Mouse (Mus musculus): ENCODE data around the gene Spata13.

Gene Spata13

DNA sequence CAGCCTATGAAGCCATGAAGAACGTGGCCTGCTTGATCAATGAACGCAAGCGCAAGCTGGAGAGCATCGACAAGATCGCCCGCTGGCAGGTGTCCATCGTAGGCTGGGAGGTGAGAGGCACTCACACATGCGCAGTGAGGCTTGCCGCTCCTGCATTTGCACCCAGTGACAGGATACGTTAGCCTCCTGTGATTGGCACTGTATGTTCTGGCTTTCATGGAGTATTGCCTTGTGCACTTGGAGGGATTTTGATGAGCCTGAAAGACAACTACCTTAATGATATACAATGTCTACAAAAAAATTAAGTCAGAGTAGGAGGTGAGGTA is 120.0 kb downstream of the Spata13 start:
- DNase-seq: no peak

DNA sequence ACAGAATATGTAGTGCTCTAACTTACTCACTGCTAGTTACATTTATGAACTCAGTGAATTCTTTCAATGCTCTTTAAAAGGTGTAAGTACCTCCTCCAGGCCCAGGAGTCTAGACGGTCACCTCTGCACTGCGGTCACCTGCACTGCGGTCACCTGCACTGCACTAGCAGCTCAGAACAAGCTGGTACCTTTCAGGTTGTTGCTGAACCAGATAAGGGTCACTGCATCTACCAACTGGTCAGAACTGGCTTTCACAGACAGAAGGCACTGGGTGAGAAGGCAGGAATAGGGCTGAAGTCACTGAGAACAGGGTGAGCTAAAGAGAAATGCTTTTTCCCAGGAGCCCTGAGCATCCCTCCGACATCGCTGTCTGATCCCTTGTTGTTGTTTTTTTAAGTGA is 120.9 kb downstream of the Spata13 start:
- peak; percentile 53 for DNase-seq

DNA sequence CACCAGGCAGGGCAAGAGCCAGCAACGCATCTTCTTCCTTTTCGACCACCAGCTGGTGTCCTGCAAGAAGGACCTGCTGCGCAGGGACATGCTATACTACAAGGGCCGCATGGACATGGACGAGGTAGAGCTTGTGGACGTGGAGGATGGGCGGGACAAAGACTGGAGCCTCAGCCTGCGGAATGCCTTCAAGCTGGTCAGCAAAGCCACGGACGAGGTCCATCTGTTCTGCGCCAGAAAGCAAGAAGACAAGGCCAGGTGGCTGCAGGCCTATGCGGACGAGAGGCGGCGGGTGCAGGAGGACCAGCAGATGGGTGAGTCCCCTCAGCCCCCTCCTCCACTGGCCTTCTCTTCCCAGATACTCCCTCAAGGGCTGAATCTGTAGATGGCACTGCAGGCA is 122.5 kb downstream of the Spata13 start:
- no peak for DNase-seq

DNA sequence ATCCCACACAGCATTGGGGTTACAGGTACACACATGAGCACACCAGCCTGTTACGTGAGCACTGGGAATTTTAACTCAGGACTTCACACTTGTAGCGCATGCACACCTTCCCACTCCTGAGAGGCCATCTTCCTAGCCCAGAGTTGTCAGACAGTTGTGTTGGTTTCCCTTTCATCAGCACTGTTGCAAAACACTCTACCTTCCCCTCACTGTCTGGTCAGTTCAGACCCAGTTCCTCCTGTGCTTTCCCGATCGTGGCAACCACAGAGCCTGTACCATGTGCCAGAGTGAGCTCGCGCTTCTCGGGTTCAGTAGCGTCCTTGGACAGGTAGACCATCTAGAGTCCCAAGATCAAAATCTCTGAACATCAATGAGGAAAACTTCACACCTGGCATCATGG is 123.5 kb downstream of the Spata13 start:
- no peak for DNase-seq

DNA sequence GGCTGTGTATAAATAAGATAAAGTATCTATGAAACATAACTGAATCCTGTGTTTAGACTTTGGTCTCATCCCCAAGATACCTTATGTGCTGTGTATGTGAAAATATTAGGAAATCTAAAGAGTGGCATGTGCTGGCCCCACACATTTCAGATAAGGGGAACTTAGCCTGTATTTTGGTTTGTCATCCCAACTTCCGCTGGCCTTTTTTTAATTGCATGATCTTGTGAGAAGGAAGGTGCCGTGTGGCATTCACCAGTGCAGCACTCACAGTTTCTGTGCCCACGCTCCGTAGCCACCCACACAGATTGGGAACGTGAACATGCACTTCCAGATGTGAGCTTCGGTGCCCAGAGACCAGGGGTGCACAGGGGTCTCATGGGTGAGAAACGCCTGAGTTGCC is 123.9 kb downstream of the Spata13 start:
- DNase-seq: no peak

DNA sequence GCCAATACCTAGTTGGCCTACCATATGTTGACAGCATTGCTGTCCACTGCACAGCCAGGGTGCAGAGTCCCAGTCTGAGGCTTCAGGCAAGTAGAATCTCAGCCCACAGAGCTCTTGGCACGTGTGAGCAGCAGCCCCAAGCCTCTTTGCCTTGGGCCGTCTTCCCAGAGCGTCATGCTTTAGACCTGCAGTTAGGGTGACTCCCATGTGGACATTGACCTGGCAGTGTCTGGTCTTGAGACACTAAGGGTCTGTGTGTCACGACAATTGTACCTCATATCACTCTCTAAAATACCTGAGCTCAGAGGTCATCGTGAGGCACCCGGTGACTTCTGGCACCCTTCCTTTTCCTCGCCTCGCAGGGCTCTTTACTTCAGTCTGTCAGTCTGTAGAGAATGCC is 125.3 kb downstream of the Spata13 start:
- no peak for DNase-seq

DNA sequence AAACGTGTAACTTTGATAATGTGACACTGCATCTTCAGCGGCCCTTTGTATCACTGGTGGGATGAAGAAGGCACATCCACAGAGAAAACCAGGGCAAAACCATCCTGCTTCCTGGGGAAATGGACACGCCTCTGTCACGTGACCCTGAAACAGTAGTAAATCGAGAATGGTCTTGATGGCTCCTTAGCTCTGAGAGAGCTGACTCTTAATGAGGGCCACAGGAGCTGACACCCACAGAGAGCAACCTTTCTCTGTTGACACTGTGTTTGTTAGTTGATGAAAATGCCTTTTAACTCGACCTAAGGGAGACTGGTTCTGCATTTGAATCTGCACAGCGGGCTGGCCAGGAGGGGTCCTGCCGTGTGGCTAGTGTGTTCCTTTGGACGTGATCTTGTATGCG is 128.0 kb downstream of the Spata13 start:
- no peak for DNase-seq

DNA sequence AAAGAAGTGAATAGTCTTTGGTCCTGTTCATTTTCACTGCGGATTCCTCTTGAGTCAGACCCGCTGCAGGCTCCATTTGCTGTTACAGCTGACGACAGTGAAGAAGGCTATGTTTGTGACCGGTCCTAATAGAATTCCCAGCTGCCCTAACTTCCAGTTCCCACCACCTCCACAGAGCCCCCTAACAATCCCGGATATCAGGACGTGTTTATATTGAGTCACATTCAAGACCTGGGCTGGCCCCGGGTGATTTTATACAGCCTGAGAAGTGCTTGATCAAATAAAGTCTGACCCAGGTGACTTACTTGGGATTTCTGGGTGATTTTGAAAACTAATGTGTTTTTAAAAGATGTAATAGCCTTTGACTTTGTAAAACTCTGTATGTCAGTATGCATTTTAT is 129.0 kb downstream of the Spata13 start:
- no peak for DNase-seq

DNA sequence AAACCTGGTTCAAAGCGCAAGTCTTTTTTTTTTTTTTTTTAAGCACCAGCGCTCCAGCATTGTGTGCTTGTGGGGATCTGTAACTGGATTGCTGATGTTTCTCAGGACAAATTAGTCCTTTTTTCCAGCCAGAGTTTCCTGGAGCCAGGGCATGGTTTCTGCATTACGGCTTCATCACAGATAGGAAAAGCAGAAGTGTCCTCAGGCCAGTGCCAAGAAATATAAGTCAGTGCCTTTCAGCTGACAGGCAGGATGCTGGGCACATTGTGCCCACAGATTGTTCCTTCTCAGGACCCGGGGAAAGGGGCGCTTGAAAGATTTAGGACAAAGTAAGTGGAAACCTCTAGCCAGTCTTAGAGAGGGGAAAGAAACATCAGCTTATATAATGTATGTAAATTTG is 129.9 kb downstream of the Spata13 start:
- no peak for DNase-seq

DNA sequence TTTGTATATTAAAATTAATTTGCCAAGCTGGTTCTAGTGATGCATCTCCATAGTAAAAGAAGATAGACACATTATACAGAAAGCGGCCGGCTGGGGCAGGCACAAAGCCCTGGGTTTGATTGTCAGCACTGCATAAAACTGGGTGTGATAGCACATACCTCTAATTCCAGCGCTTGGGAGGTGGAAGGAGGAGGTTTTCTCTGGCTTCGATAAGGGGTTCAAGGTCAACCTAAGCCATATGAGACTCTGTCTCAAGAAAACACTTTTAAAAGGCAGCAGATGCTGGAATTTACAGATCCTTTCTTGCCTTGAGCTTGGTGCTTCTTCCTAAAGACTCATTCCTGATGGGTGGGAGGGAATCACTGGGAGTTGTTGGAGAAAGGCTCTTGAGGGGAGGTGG is 130.7 kb downstream of the Spata13 start:
- DNase-seq: no peak

DNA sequence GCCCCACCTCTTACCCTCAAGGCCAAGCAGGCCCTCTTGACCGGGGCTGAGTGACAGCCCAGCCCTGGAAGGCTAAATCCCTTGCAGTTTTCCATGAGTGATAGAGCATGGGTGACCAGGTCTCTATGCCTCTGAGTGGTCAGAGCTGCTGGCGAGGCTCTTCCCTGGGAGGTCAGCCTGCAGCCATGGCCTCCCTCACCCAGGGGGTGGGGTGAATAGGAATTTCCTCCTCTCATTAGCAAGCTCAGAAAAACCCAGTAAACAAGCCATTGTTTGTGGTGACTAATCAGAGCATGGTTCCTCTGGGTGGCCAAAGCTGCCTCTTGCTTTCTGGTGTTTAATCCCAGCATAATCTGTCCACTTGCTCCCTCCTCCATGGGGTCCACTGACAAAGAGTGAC is 131.2 kb downstream of the Spata13 start:
- DNase-seq: peak; percentile 22

DNA sequence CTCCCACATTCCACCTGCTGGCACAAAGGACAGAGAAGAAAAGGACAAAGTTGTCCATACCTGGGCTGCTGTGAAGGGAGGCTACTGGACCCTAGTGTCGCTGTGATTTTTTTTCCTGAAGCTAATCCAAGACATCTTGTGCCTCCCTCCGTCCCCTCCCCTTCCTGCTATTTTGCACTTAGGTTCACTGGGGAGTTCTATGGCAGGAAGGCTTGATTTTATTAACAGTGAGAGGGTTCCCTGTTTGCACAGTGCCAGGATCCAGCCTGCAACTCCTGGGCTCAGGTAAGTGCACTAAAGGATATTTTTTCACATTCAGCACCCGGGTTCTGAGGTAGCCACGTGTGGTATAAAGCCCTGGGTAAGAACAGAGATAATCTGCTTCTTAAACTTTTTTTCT is 134.1 kb downstream of the Spata13 start, which contains the start of gene C1qtnf9:
C1qtnf9 (plus strand) TSS at position 251 of the 400 bp plus-strand sequence.
- DNase-seq: no peak

DNA sequence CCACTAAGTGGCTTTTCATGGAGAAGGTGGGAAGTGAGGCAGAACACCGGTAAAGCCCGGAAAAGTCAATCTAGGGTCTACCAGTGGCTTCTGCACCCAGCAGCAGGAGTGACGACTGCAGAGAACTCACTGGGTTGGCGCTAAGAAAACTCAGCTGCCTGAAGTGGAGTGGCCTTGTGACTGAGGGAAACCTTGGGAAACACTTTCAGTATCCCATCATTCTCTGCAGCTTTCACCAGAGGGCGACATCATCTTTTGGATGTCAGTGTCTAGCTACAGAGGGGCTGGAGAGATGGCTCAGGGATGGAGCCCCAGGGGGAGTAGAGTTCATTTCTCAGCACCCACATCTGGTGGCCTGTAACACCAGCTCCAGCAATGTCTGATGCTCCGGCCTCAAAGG is 135.5 kb downstream of the Spata13 start:
- no peak for DNase-seq

DNA sequence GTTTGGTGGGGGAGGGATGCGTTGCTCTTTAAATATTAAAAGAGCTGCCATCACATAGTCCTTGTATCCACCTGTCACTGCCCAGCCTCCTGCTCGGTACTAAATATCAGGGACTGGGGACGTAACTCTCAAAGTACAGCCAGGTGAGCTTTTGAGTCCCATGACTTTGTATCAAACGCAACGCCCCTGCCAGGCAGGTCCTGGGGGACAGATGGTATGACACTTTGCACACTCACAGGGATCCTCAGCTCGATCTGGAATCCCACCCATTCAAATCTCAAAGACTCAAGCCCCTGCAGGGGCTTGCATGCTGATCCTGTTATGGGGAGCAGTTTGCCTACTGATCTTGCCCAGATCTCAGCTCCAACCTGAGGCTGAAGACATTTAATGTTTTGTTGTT is 136.8 kb downstream of the Spata13 start:
- DNase-seq: no peak

DNA sequence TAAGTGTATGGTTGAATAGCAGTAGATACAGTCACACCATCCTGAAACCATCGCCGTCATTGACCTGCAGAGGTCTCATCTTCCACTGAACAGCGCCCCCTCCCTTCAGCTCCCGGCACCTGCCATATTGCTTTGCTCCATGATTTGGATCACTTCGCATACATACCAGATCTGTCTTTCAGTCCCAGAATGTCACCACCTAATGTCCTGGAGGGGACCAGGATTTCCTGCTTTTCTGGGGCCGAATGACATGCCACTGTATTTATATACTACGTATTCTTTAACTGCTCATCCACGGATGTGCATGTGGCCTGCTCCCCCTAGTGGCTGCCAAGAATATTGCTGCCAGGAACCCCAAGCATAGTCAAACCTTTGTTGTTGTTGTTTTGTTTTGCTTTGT is 137.3 kb downstream of the Spata13 start:
- DNase-seq: peak; percentile 76

DNA sequence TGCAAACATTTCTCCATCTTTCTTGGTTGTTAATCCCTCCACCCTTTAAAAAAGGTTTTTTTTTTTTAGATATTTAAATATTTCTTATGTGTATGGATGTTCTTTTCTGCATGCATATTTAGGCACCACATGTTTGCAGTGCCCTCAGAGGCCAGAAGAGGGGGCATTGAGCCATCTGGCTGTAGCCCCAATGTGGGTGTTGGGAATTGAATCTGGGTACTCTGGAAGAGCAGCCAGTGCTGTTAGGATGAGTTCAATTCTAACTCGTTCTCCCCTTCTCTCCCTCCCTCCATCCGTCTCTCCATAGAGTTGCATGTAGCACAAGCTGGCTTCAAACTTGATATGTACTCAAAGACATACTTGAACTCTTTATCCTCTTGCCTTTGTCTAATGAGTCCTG is 139.7 kb downstream of the Spata13 start:
- no peak for DNase-seq

DNA sequence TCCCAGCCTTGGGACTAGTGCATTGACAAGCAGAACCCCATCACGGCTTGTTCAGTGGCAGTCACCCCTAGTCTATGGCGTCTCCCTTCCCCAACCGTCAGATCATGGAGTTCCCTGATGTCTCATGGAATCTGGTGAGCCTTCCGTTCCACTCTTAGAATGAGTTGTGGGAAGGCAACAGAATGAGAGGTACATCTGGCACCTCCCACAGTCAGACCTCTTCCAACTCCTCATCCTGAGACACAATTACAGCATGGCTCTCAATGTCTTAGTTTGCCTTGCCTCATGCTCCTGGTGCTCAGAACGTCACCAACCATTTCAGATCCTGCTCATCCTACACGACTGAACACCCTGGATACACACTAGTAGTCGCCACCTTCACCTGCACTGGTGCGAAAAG is 142.7 kb downstream of the Spata13 start:
- DNase-seq: no peak

DNA sequence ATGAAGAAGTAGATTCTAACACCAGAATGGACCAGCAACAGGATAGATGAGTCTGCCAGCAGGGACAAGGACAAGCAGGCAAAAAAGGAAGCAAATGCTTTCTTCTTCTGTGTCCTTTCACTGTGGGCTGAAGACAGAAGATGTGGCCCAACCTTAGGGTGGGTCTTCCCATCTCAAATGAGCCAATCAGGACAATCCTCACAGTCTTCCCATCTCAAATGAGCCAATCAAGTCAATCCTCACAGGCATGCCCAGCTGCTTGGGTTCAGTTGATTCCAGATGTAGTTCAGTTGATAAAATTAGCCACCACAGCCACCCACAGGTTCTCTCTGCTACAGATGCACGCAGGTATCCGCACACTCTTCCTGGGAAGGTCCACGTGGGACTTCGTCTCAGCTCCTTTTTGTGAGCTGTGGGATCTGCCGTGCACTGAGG is 143.7 kb downstream of the Spata13 start:
- no peak for DNase-seq

DNA sequence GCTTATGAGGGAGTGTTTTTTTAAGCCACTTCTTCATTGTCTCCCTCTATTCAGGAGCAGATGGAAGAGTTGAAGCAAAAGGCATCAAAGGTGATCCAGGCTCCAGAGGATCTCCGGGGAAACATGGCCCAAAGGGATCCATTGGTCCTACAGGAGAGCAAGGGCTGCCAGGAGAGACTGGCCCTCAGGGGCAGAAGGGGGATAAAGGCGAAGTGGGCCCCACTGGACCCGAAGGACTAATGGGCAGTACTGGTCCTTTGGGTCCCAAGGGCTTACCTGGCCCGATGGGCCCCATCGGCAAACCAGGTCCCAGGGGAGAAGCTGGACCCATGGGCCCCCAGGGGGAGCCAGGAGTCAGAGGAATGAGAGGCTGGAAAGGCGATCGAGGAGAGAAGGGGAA is 145.4 kb downstream of the Spata13 start:
- no peak for DNase-seq

DNA sequence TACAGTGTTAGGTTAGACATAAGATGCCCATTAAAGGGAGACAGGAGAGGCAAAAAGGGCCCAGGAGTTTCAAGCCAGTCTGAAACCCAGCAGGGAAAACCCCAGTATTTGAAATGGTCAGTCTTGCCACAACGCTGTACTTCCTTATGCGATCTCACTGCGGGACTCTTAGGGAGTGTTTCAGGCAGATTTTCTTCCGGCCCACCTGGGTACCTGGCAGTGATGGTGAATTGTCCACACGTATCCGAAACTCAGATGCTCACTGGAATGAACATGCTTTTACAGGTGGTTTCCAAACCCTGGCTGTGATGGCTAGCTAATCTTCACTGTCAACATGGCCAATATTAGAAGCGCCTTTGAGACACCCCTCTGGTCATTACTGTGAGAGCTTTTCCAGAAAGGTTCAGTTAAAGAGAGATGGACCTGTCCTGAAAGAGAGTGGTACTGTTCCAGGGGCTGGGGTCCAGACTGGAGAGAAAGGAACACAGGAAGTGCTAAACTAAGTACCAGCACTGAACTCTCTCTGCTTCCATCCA is 148.4 kb downstream of the Spata13 start:
- DNase-seq: no peak

DNA sequence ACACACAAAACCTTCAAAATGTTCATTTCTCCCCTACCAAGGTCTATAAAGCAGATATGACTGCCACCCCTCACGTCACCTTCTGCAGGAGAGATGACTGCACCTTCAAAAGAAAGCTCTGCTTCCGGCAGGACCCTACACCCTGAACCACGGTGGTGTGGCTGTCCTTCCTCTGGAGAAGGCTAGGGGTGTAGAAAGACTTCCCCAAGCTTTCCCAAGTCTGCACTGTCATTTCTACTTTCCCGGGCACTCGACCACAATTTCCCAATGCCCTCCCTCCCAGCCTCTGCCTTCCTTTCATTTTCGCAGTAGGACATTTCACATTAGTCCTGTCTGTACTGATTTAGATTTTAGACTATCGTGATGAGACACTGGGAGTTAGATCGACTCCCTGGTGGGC is 149.4 kb downstream of the Spata13 start:
- no peak for DNase-seq

DNA sequence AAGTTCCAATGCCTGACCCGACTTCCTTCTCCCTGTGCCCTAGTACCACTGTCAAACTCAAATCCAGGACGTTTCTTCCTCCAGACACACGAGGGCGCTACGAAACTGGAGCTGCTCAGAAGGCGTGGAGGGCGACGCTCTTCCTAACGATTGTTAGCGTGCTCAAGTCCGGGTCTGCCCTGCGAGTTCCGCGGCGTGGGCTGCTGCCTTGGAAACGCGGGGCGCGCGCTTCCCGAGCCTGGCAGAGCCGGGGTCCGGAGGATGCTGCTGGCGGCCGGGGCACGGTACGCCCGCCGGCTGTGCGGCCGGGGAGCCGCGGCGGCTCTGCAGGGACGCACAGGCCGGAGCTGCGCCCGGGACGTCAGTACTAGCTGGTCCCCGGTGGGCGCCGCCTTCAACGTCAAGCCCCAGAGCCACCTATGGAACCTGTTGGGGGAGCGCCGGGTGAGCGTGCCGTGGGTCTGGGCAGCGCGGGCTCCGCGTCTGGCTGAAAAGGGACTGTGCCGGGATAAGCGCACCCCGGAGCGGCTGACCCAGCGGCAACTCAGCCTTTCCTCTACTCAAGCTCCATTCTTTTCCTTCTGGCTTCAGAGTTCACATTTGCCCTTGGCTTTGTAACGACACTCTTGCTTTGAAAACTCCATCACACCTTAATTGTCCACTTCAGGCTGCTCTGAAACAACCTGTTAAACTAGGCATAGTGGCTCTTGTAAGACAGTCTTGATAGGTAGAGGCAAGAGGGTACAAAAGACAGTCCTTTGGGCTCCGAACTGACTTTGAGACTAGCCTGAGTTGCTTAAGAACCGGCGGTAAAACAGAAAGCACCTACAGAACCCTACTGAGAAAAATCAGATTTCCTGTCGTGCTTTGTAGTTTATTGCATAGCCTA is 150.9 kb downstream of the Spata13 start, which contains the start of gene Mipep:
Mipep (plus strand) TSS at position 147 of the 889 bp plus-strand sequence.
- DNase-seq: peak; percentile 91

DNA sequence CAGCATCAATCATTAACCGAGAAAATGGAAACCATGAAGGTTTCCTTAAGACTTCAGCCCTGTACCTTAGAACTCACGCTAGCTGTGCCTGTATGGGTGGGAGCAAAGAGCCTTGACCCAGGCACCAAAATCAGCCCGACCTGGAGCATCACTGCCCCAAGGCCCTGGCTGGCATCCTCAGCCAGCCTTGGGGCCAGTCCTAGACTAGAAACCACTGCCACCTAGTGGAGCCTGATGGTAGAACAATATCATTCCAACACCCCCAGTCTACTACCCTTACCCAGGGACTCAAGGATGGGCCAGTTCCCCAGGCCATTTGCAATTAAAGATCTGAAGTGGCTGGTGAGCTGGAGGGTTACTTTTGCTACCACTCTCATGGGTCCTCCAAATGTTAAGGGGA is 156.3 kb downstream of the Spata13 start:
- peak; percentile 65 for DNase-seq

DNA sequence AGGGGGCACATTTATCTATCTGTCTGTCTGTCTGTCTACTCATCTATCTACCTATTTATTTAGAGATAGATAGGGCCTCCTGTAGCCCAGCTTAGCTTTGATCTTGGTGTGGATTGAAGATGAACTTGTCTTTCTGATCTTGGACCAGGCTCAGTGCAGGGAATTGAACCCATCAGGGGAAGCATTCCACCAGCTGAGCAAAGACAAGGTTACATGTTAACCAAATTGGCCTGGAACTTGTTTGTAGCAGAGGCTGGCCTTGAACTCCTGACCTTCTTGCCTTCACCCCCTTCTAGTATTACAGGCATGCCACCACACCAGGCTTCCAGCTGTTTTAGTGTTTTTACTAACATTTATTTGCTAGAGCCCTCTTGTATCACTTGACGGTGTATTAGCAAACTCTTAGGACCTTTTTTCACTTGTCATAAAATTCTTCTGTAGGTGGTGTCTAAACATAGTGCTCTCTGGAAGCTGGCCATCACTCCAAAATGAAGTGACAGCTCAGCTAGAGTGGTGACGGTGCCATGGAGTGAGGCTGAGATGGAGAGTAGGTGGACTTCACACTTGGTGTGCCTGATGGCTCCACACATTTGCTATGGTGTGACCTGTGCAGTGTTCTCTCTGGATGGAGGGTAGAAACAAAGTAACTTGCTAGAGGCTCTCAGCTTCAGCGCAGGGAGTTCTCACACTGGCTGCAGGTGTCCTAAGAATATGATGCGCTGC is 163.0 kb downstream of the Spata13 start:
- no peak for DNase-seq
